Mouse (Mus musculus) C2C12 (cell line): Measurements from ENCODE around the gene Dnah3.
A peak's percentile ranks its signal among the peaks of the same experiment; 100 is the strongest.

Experiments
- CEBPB ChIP-seq: IDR thresholded peaks from one replicate; pipeline ENCODE4 v1.6.1; 2011; ENCODE audit warnings: low read depth, mild to moderate bottlenecking, control low read depth, moderate library complexity
- CTCF ChIP-seq: IDR thresholded peaks from one replicate; pipeline ENCODE4 v1.5.1; 2011; ENCODE audit not compliant: control insufficient read depth, insufficient read depth, insufficient read length
- MYOD1 ChIP-seq: IDR thresholded peaks from one replicate; pipeline ENCODE4 v1.6.1; 2011; ENCODE audit warnings: low read depth; ENCODE audit not compliant: control insufficient read depth, insufficient read length
- MYOG ChIP-seq: IDR thresholded peaks from one replicate; pipeline ENCODE4 v1.6.1; 2011; ENCODE audit not compliant: control insufficient read depth, insufficient read length; ENCODE audit errors: extremely low read depth
- USF1 ChIP-seq: IDR thresholded peaks from one replicate; pipeline ENCODE4 v1.6.1; 2011; ENCODE audit warnings: low read depth, mild to moderate bottlenecking, control low read depth, moderate library complexity

DNA sequence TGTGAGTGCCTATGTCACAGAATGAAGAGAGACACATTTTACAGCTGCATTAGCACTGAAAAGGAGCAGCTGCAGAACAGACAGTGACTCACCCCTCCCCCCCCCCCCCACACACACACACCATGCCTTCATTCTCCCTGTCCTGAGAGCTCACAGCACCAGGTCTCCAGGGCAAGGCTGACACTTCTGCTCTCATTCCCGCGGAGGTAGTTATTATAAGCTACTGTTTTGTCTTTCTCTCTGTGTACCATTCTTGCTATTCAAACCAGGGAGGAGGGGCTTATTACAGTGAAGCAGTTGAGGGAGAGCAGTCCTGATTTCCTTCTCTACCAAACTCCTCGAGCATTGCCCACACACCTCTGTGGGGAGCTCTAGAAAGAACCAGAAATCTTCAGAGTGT is 25.9 kb downstream of the Dnah3 start:
- no peak for TF ChIP-seq CTCF
- TF ChIP-seq MYOD1, result peak; percentile 36
- no peak for TF ChIP-seq USF1
- no peak for TF ChIP-seq CEBPB
- no peak for TF ChIP-seq MYOG
